10 mouse cellular contexts compared by ENCODE assay signal in genomic region chr6:122765298-122765956, GRCm38 (mm10). TPM values are rescaled to one million over a fixed set of nuclear protein-coding genes. Genes with fewer than 3 reads are reported as not detected.
DNase-seq lines count a peak whose midpoint lies in the region; ATAC-seq and TF ChIP-seq lines count a peak whose summit lies in the region.
"Had no signal": no experiment of that assay in that cellular context is flagged by ENCODE, and none has a peak within 500 bp of the region (broad histone marks: within the 10 kb centered on the region; RNA-seq: fewer than 3 reads in every experiment).

No protein-coding gene starts in this region.

- H3K9me3 ChIP-seq in heart, embryonic 13.5 days: no peaks in the 10 kb centered on the region
- no peaks in the 10 kb centered on the region for H3K9me3 ChIP-seq in MEL (replicated peaks; ENCODE audit: insufficient read depth, low read length)
- no peaks in the 10 kb centered on the region for H3K9me3 ChIP-seq in forebrain, postnatal 0 days (ENCODE audit: low read length)
- no peaks in the 10 kb centered on the region for H3K9me3 ChIP-seq in liver, postnatal 0 days (ENCODE audit: low read length)

- TF ChIP-seq RAD21 in MEL (IDR thresholded peaks at IDR 0.05; ENCODE audit: low read depth, low read length): no peak

- H3K4me2 ChIP-seq in heart, embryonic 13.5 days: peak overlapping the region; percentile 93
- H3K4me2 ChIP-seq in forebrain, postnatal 0 days (ENCODE audit: low read depth): peak overlapping the region; percentile 79
- peak overlapping the region; percentile 81 for H3K4me2 ChIP-seq in liver, postnatal 0 days (ENCODE audit: low read depth, low read length)

- no peak for TF ChIP-seq CTCF in MEL (IDR thresholded peaks at IDR 0.05 in 2 of 3, conservative IDR thresholded peaks at IDR 0.05 in 1 of 3; ENCODE audit: control insufficient read depth in 1 of 3, insufficient read depth in 1 of 3, low read depth in 2 of 3, low read length in 3 of 3, poor library complexity in 1 of 3, severe bottlenecking in 1 of 3)
- TF ChIP-seq CTCF in forebrain, postnatal 0 days (IDR thresholded peaks at IDR 0.05; ENCODE audit: low read depth): no peak
- no peak for TF ChIP-seq CTCF in liver, postnatal 0 days (IDR thresholded peaks at IDR 0.05; ENCODE audit: low read depth)

- no peak overlapping the region for H3K27ac ChIP-seq in heart, embryonic 13.5 days (replicated peaks)
- peak overlapping the region; percentile 98 for H3K27ac ChIP-seq in MEL (ENCODE audit: control insufficient read depth, low read depth, low read length)
- peak overlapping the region; percentile 92 for H3K27ac ChIP-seq in forebrain, postnatal 0 days (ENCODE audit: low read depth, low read length)
- H3K27ac ChIP-seq in liver, postnatal 0 days (ENCODE audit: low read depth): no peak overlapping the region

- no peaks in the 10 kb centered on the region for H3K36me3 ChIP-seq in heart, embryonic 13.5 days
- peaks cover 0 to 25% of the 10 kb centered on the region in 2 experiments; a peak in 2 of 4 replicates for H3K36me3 ChIP-seq in MEL (ENCODE audit: control insufficient read depth in 1 of 2, insufficient read depth in 2 of 2, low read length in 2 of 2)
- no peaks in the 10 kb centered on the region for H3K36me3 ChIP-seq in forebrain, postnatal 0 days (ENCODE audit: insufficient read depth)
- H3K36me3 ChIP-seq in liver, postnatal 0 days (replicated peaks; ENCODE audit: insufficient read depth, low read length): no peaks in the 10 kb centered on the region

- no peak for ATAC-seq in heart, embryonic 13.5 days (ENCODE audit: extremely low read depth, insufficient number of reproducible peaks, low FRiP score, low TSS enrichment)
- no peak for ATAC-seq in forebrain, postnatal 0 days
- no peak for ATAC-seq in liver, postnatal 0 days
- no peak for ATAC-seq in inflammation-experienced regulatory T-cells, adult 6 months
- no peak for ATAC-seq in activated CD4-positive, CD25-positive, alpha-beta regulatory T cell, adult 4 months

- no peaks in the 10 kb centered on the region for H3K79me2 ChIP-seq in MEL (ENCODE audit: control insufficient read depth, insufficient read depth, low read length, poor library complexity)

- no peak for TF ChIP-seq POLR2A in MEL (IDR thresholded peaks at IDR 0.05; ENCODE audit: control insufficient read depth in 1 of 2, insufficient read depth in 1 of 2, low read depth in 1 of 2, low read length in 2 of 2, poor library complexity in 1 of 2)

- peaks cover 11% of the 10 kb centered on the region for H3K27me3 ChIP-seq in heart, embryonic 13.5 days (replicated peaks)
- H3K27me3 ChIP-seq in MEL (ENCODE audit: control insufficient read depth in 1 of 2, insufficient read depth in 2 of 2, low read length in 2 of 2): no peaks in the 10 kb centered on the region
- no peaks in the 10 kb centered on the region for H3K27me3 ChIP-seq in forebrain, postnatal 0 days (ENCODE audit: insufficient read depth, low read length)
- H3K27me3 ChIP-seq in liver, postnatal 0 days (ENCODE audit: insufficient read depth, low read length): peaks cover 12% of the 10 kb centered on the region; the same call in 1 of the 2 replicates
- H3K27me3 ChIP-seq: CH12.LX had no signal

- peaks cover 28% of the 10 kb centered on the region for H3K4me1 ChIP-seq in heart, embryonic 13.5 days
- peaks cover 22 to 27% of the 10 kb centered on the region in 2 experiments for H3K4me1 ChIP-seq in MEL (ENCODE audit: control insufficient read depth in 1 of 2, insufficient read depth in 2 of 2, low read length in 2 of 2)
- peaks cover 10% of the 10 kb centered on the region; the same call in 1 of the 2 replicates for H3K4me1 ChIP-seq in forebrain, postnatal 0 days (ENCODE audit: insufficient read depth)
- H3K4me1 ChIP-seq in liver, postnatal 0 days (ENCODE audit: insufficient read depth): peaks cover 31% of the 10 kb centered on the region

- peak overlapping the region; percentile 59 for H3K4me3 ChIP-seq in heart, embryonic 13.5 days
- H3K4me3 ChIP-seq in MEL (ENCODE audit: control insufficient read depth in 1 of 2, insufficient read depth in 1 of 2, low read depth in 2 of 2, low read length in 2 of 2): peak overlapping the region; percentile 48 to 72
- H3K4me3 ChIP-seq in forebrain, postnatal 0 days (ENCODE audit: low read depth, low read length): peak overlapping the region; percentile 53
- peak overlapping the region; percentile 39 for H3K4me3 ChIP-seq in liver, postnatal 0 days (ENCODE audit: low read depth, low read length)

- intact Hi-C loops in heart, postnatal 10 days (cut with DNase I): no loop called here

- no peak for TF ChIP-seq EP300 in MEL (IDR thresholded peaks at IDR 0.05; ENCODE audit: low read depth in 1 of 2, low read length in 2 of 2)
- TF ChIP-seq EP300 in liver, postnatal 0 days (IDR thresholded peaks at IDR 0.05; ENCODE audit: low read depth): no peak

- DNase-seq in heart, postnatal 10 days: no peak
- peak; percentile 22 for DNase-seq in MEL (ENCODE audit: low read depth, low spot score)
- peak; percentile 36 for DNase-seq in forebrain, postnatal 0 days
- DNase-seq in liver, postnatal 0 days: no peak
- no peak for DNase-seq in cerebellum, adult 9-11 months

- peak overlapping the region; percentile 76 for H3K9ac ChIP-seq in heart, embryonic 13.5 days
- H3K9ac ChIP-seq in MEL (ENCODE audit: control insufficient read depth, low read depth, low read length, poor library complexity, severe bottlenecking): peak overlapping the region; percentile 56
- H3K9ac ChIP-seq in forebrain, postnatal 0 days: peak overlapping the region; percentile 72
- no peak overlapping the region for H3K9ac ChIP-seq in liver, postnatal 0 days (replicated peaks)

- WGBS in heart, embryonic 13.5 days: 17% methylated on average over 9 of the region's 9 CpGs
- 6% methylated on average over 9 of the region's 9 CpGs for WGBS in forebrain, postnatal 0 days
- 22% methylated on average over 9 of the region's 9 CpGs for WGBS in liver, postnatal 0 days (ENCODE audit: insufficient replicate concordance)

TF ChIP-seq in MEL, 35 proteins besides CTCF, POLR2A, EP300 and RAD21:
- 0 out of 2 replicates have a peak, but pooled peaks have one; percentile 12 for TF ChIP-seq GATA1 (IDR thresholded peaks at IDR 0.05; ENCODE audit: low read depth, low read length)
- no peak for TF ChIP-seq TCF12 (IDR thresholded peaks at IDR 0.05; ENCODE audit: low read depth, low read length)

RNA-seq across cellular contexts. Expression of gene Slc2a3, which starts 36.0 kb away (rescaled TPM):
- 12.1 and 15.4 TPM in 2 replicates for polyA plus RNA-seq in heart, embryonic 13.5 days (2015; fragmentation: Nextera tagmentation; extraction: Ambion mirVana)
- 1 to 10 TPM; 2.1 to 2.5 TPM for total RNA-seq in heart, postnatal 10 days (2021)
- total RNA-seq in MEL (2012; rRNA removed): 78.4 and 108 TPM in 2 replicates
- 10 to 100 TPM in 1 of 2 experiments, not detected in 1; 93.4 TPM for polyA plus RNA-seq in MEL (2012; ENCODE audit: insufficient read depth in 1 of 2, insufficient read length in 2 of 2, low read depth in 1 of 2, low replicate concordance in 2 of 2, missing spikeins in 1 of 2)
- 68.9 and 78.2 TPM in 2 replicates for total RNA-seq in forebrain, postnatal 0 days (2014; rRNA removed)
- 27.3 and 41.6 TPM in 2 replicates for polyA plus RNA-seq in forebrain, postnatal 0 days (2015; fragmentation: Nextera tagmentation; extraction: Ambion mirVana)
- polyA plus RNA-seq in liver, postnatal 0 days (2015; fragmentation: Nextera tagmentation; extraction: Ambion mirVana): 7.3 and 8.5 TPM in 2 replicates
- 10 to 100 TPM; 59.4 to 80.7 (median 70.8) TPM for polyA plus RNA-seq in inflammation-experienced regulatory T-cells, adult 6 months (2017; shearing (Covaris generic))
- 10 to 100 TPM; 64.2 to 69.4 TPM for polyA plus RNA-seq in activated CD4-positive, CD25-positive, alpha-beta regulatory T cell, adult 4 months (2017; shearing (Covaris generic))

RNA-seq across cellular contexts. Expression of gene Foxj2, which starts 54.3 kb away (rescaled TPM):
- polyA plus RNA-seq in heart, embryonic 13.5 days (2015; fragmentation: Nextera tagmentation; extraction: Ambion mirVana): 4.8 and 5.6 TPM in 2 replicates
- total RNA-seq in heart, postnatal 10 days (2021): 10 to 100 TPM; 28.5 to 32.8 TPM
- 2.0 and 2.2 TPM in 2 replicates for total RNA-seq in MEL (2012; rRNA removed)
- polyA plus RNA-seq in MEL (2012; ENCODE audit: insufficient read depth in 1 of 2, insufficient read length in 2 of 2, low read depth in 1 of 2, low replicate concordance in 2 of 2, missing spikeins in 1 of 2): 1 to 10 TPM in 1 of 2 experiments, not detected in 1; 8.6 TPM
- 16.3 and 23.4 TPM in 2 replicates for total RNA-seq in forebrain, postnatal 0 days (2014; rRNA removed)
- polyA plus RNA-seq in forebrain, postnatal 0 days (2015; fragmentation: Nextera tagmentation; extraction: Ambion mirVana): 6.7 and 8.1 TPM in 2 replicates
- 1.0 and 1.2 TPM in 2 replicates for polyA plus RNA-seq in liver, postnatal 0 days (2015; fragmentation: Nextera tagmentation; extraction: Ambion mirVana)
- polyA plus RNA-seq in inflammation-experienced regulatory T-cells, adult 6 months (2017; shearing (Covaris generic)): 10 to 100 TPM in 1 of 3 experiments, 1 to 10 TPM in 2; 6.6 to 10.9 (median 9.3) TPM
- 1 to 10 TPM; 6.6 to 8.7 TPM for polyA plus RNA-seq in activated CD4-positive, CD25-positive, alpha-beta regulatory T cell, adult 4 months (2017; shearing (Covaris generic))

RNA-seq across cellular contexts. Expression of gene Nanog, which starts 58.1 kb away (rescaled TPM):
- polyA plus RNA-seq in heart, embryonic 13.5 days (2015; fragmentation: Nextera tagmentation; extraction: Ambion mirVana): 0.71 and 0.94 TPM in 2 replicates
- not detected for total RNA-seq in heart, postnatal 10 days (2021)
- not detected in 2 replicates for total RNA-seq in MEL (2012; rRNA removed)
- under 1 TPM in 1 of 2 experiments, not detected in 1; 0.63 TPM for polyA plus RNA-seq in MEL (2012; ENCODE audit: insufficient read depth in 1 of 2, insufficient read length in 2 of 2, low read depth in 1 of 2, low replicate concordance in 2 of 2, missing spikeins in 1 of 2)
- not detected in 2 replicates for total RNA-seq in forebrain, postnatal 0 days (2014; rRNA removed)
- 0.07 TPM in 1 of 2 replicates, not detected in the other for polyA plus RNA-seq in forebrain, postnatal 0 days (2015; fragmentation: Nextera tagmentation; extraction: Ambion mirVana)
- polyA plus RNA-seq in liver, postnatal 0 days (2015; fragmentation: Nextera tagmentation; extraction: Ambion mirVana): not detected in 2 replicates
- under 1 TPM in 1 of 3 experiments, not detected in 2; 0.16 TPM for polyA plus RNA-seq in inflammation-experienced regulatory T-cells, adult 6 months (2017; shearing (Covaris generic))
- polyA plus RNA-seq in activated CD4-positive, CD25-positive, alpha-beta regulatory T cell, adult 4 months (2017; shearing (Covaris generic)): under 1 TPM in 1 of 2 experiments, not detected in 1; 0.22 TPM
- total RNA-seq: CH12.LX; layer of hippocampus, postnatal 10 days had no signal

Comparison
In these comparisons a context has a peak if more than half of its experiments do, and no peak if none do; other contexts are left out.
1. H3K27ac ChIP-seq: peak in MEL (single experiment) and forebrain, postnatal 0 days (single experiment); none in heart, embryonic 13.5 days (single experiment) and liver, postnatal 0 days (single experiment).
2. DNase-seq: peak in MEL (single experiment) and forebrain, postnatal 0 days (single experiment); none in heart, postnatal 10 days (0 of 2), liver, postnatal 0 days (single experiment) and cerebellum, adult 9-11 months (single experiment).
3. Peak in every context shown above with its lines, with median percentiles within 50 percentile points of each other: H3K4me2 ChIP-seq and H3K4me3 ChIP-seq.